In genomic region chr11:19670853-19671530, GRCm38 (mm10) we compare ENCODE assay signal across 10 mouse cellular contexts.
DNase-seq lines count a peak whose midpoint lies in the region; ATAC-seq and TF ChIP-seq lines count a peak whose summit lies in the region.
"Had no signal": no experiment of that assay in that cellular context is flagged by ENCODE, and none has a peak within 500 bp of the region (broad histone marks: within the 10 kb centered on the region; RNA-seq: fewer than 3 reads in every experiment).

No protein-coding gene starts in this region.

- H3K36me3 ChIP-seq in neural tube, embryonic 11.5 days (ENCODE audit: control insufficient read depth, insufficient read depth, low read length), result no peaks in the 10 kb centered on the region
- no peaks in the 10 kb centered on the region for H3K36me3 ChIP-seq in embryonic facial prominence, embryonic 11.5 days (replicated peaks; ENCODE audit: control insufficient read depth, insufficient read depth, low read depth, low read length)
- no peaks in the 10 kb centered on the region for H3K36me3 ChIP-seq in hindbrain, embryonic 11.5 days (ENCODE audit: control insufficient read depth, insufficient read depth, low read length)
- H3K36me3 ChIP-seq in midbrain, postnatal 0 days (ENCODE audit: insufficient read depth, low read length), result no peaks in the 10 kb centered on the region
- no peaks in the 10 kb centered on the region for H3K36me3 ChIP-seq in liver, postnatal 0 days (replicated peaks; ENCODE audit: insufficient read depth, low read length)

- peak; percentile 70 for TF ChIP-seq CTCF in midbrain, postnatal 0 days (IDR thresholded peaks at IDR 0.05)
- TF ChIP-seq CTCF in liver, postnatal 0 days (IDR thresholded peaks at IDR 0.05; ENCODE audit: low read depth), result no peak

- no peaks in the 10 kb centered on the region for H3K9me3 ChIP-seq in neural tube, embryonic 11.5 days (ENCODE audit: control insufficient read depth, low read length)
- no peaks in the 10 kb centered on the region for H3K9me3 ChIP-seq in embryonic facial prominence, embryonic 11.5 days (replicated peaks; ENCODE audit: control insufficient read depth, low read length)
- no peaks in the 10 kb centered on the region for H3K9me3 ChIP-seq in hindbrain, embryonic 11.5 days (ENCODE audit: control insufficient read depth, low read length)
- no peaks in the 10 kb centered on the region for H3K9me3 ChIP-seq in midbrain, postnatal 0 days (ENCODE audit: low read length)
- H3K9me3 ChIP-seq in liver, postnatal 0 days (ENCODE audit: low read length), result no peaks in the 10 kb centered on the region

- peak; percentile 49 for DNase-seq in neural tube, embryonic 11.5 days (ENCODE audit: low spot score)
- DNase-seq in neural tube, embryonic 10.5 days (ENCODE audit: extremely low spot score, low spot score), result no peak
- peak; percentile 25 for DNase-seq in embryonic facial prominence, embryonic 11.5 days (ENCODE audit: low spot score)
- DNase-seq in hindbrain, embryonic 11.5 days (ENCODE audit: low spot score), result peak; percentile 28
- DNase-seq in left cerebral cortex, postnatal 10 days (ENCODE audit: extremely low spot score in 1 of 2, low spot score in 2 of 2), result peak; percentile 6 to 42
- DNase-seq in midbrain, postnatal 0 days (ENCODE audit: low spot score), result peak; percentile 80
- no peak for DNase-seq in urinary bladder, adult 18-20 months (ENCODE audit: low spot score in 2 of 2)
- no peak for DNase-seq in liver, postnatal 0 days

- no peak overlapping the region for H3K9ac ChIP-seq in neural tube, embryonic 11.5 days (ENCODE audit: low read length)
- H3K9ac ChIP-seq in embryonic facial prominence, embryonic 11.5 days (replicated peaks; ENCODE audit: low read length), result no peak overlapping the region
- no peak overlapping the region for H3K9ac ChIP-seq in hindbrain, embryonic 11.5 days (ENCODE audit: low read depth, low read length)
- no peak overlapping the region for H3K9ac ChIP-seq in midbrain, postnatal 0 days (replicated peaks; ENCODE audit: low read length, poor library complexity, severe bottlenecking)
- H3K9ac ChIP-seq in liver, postnatal 0 days (replicated peaks), result no peak overlapping the region

- H3K27ac ChIP-seq in neural tube, embryonic 11.5 days (ENCODE audit: low read depth, low read length), result no peak overlapping the region
- no peak overlapping the region for H3K27ac ChIP-seq in embryonic facial prominence, embryonic 11.5 days (replicated peaks; ENCODE audit: low read depth, low read length)
- H3K27ac ChIP-seq in hindbrain, embryonic 11.5 days (ENCODE audit: low read depth, low read length), result no peak overlapping the region
- H3K27ac ChIP-seq in midbrain, postnatal 0 days (ENCODE audit: low read depth, low read length), result no peak overlapping the region
- H3K27ac ChIP-seq in liver, postnatal 0 days (ENCODE audit: low read depth), result no peak overlapping the region
- H3K27ac ChIP-seq: macrophage had no signal

- WGBS in neural tube, embryonic 11.5 days, result 54% methylated on average over 13 of the region's 13 CpGs
- 71% methylated on average over 13 of the region's 13 CpGs for WGBS in embryonic facial prominence, embryonic 11.5 days
- WGBS in hindbrain, embryonic 11.5 days, result 68% methylated on average over 13 of the region's 13 CpGs
- WGBS in midbrain, postnatal 0 days, result 48% methylated on average over 13 of the region's 13 CpGs
- WGBS in liver, postnatal 0 days (ENCODE audit: insufficient replicate concordance), result 51% methylated on average over 13 of the region's 13 CpGs

- no peak for TF ChIP-seq EP300 in liver, postnatal 0 days (IDR thresholded peaks at IDR 0.05; ENCODE audit: low read depth)

- no peak overlapping the region for H3K4me2 ChIP-seq in neural tube, embryonic 11.5 days (ENCODE audit: low read depth)
- H3K4me2 ChIP-seq in embryonic facial prominence, embryonic 11.5 days (ENCODE audit: low read depth, low read length), result no peak overlapping the region
- H3K4me2 ChIP-seq in hindbrain, embryonic 11.5 days (replicated peaks; ENCODE audit: low read depth, low read length), result no peak overlapping the region
- no peak overlapping the region for H3K4me2 ChIP-seq in midbrain, postnatal 0 days (ENCODE audit: low read depth, low read length, poor library complexity, severe bottlenecking)
- H3K4me2 ChIP-seq in liver, postnatal 0 days (ENCODE audit: low read depth, low read length), result no peak overlapping the region

- no peak overlapping the region for H3K4me3 ChIP-seq in neural tube, embryonic 11.5 days (ENCODE audit: low read depth, low read length)
- no peak overlapping the region for H3K4me3 ChIP-seq in embryonic facial prominence, embryonic 11.5 days (ENCODE audit: low read depth, low read length)
- H3K4me3 ChIP-seq in hindbrain, embryonic 11.5 days (ENCODE audit: low read depth, low read length), result no peak overlapping the region
- no peak overlapping the region for H3K4me3 ChIP-seq in midbrain, postnatal 0 days (ENCODE audit: low read depth, low read length)
- no peak overlapping the region for H3K4me3 ChIP-seq in liver, postnatal 0 days (ENCODE audit: low read depth, low read length)

- H3K4me1 ChIP-seq in neural tube, embryonic 11.5 days (ENCODE audit: control insufficient read depth, insufficient read depth, low read length), result no peaks in the 10 kb centered on the region
- H3K4me1 ChIP-seq in embryonic facial prominence, embryonic 11.5 days (ENCODE audit: control insufficient read depth, insufficient read depth, low read length), result no peaks in the 10 kb centered on the region
- no peaks in the 10 kb centered on the region for H3K4me1 ChIP-seq in hindbrain, embryonic 11.5 days (replicated peaks; ENCODE audit: control insufficient read depth, insufficient read depth, low read length)
- no peaks in the 10 kb centered on the region for H3K4me1 ChIP-seq in midbrain, postnatal 0 days (ENCODE audit: insufficient read depth, low read length)
- H3K4me1 ChIP-seq in liver, postnatal 0 days (ENCODE audit: insufficient read depth), result no peaks in the 10 kb centered on the region

- peak; percentile 45; the same call in 1 of the 2 replicates for ATAC-seq in neural tube, embryonic 11.5 days (ENCODE audit: insufficient read depth, low FRiP score, low TSS enrichment)
- no peak for ATAC-seq in embryonic facial prominence, embryonic 11.5 days (replicated peaks; ENCODE audit: insufficient number of reproducible peaks, low FRiP score, low TSS enrichment, low read depth)
- 0 out of 2 replicates have a peak, but pooled peaks have one; percentile 22 for ATAC-seq in hindbrain, embryonic 11.5 days (ENCODE audit: low FRiP score)
- ATAC-seq in midbrain, postnatal 0 days (ENCODE audit: low FRiP score), result peak; percentile 72; the same call in 1 of the 2 replicates
- no peak for ATAC-seq in liver, postnatal 0 days
- ATAC-seq: Patski had no signal

- H3K27me3 ChIP-seq in neural tube, embryonic 11.5 days (ENCODE audit: control insufficient read depth, insufficient read depth, low read length), result no peaks in the 10 kb centered on the region
- no peaks in the 10 kb centered on the region for H3K27me3 ChIP-seq in embryonic facial prominence, embryonic 11.5 days (ENCODE audit: control insufficient read depth, insufficient read depth, low read length)
- no peaks in the 10 kb centered on the region for H3K27me3 ChIP-seq in hindbrain, embryonic 11.5 days (ENCODE audit: control insufficient read depth, insufficient read depth, low read length)
- H3K27me3 ChIP-seq in midbrain, postnatal 0 days (ENCODE audit: insufficient read depth, low read length), result no peaks in the 10 kb centered on the region
- no peaks in the 10 kb centered on the region for H3K27me3 ChIP-seq in liver, postnatal 0 days (ENCODE audit: insufficient read depth, low read length)

- intact Hi-C loops in left cerebral cortex, postnatal 10 days (cut with DNase I), result loop anchor here (5.0 to 10.0 kb wide), 2 partner anchors 646 to 789 kb away; no protein-coding TSS in a partner anchor

Comparison
In these comparisons a context has a peak if more than half of its experiments do, and no peak if none do; other contexts are left out.
1. DNase-seq: peak in neural tube, embryonic 11.5 days (single experiment), embryonic facial prominence, embryonic 11.5 days (single experiment), hindbrain, embryonic 11.5 days (single experiment), left cerebral cortex, postnatal 10 days (2 of 2) and midbrain, postnatal 0 days (single experiment); none in neural tube, embryonic 10.5 days (single experiment), urinary bladder, adult 18-20 months (0 of 2) and liver, postnatal 0 days (single experiment).
2. ATAC-seq: peak in neural tube, embryonic 11.5 days (single experiment), hindbrain, embryonic 11.5 days (single experiment) and midbrain, postnatal 0 days (single experiment); none in embryonic facial prominence, embryonic 11.5 days (single experiment) and liver, postnatal 0 days (single experiment).